Mouse (Mus musculus) CD4-positive helper T cell, adult 2 months (primary cell): ENCODE data around the gene Hoxb8.

Source experiments
- DNase-seq: peaks from one replicate; pipeline ENCODE4 v3.0.0-alpha.2; 2012; ENCODE audit warnings: low read depth, missing footprints, low spot score

Gene Hoxb8

GRCm38 (mm10) chr11:96285771-96286738 is 4.3 kb downstream of the Hoxb8 start, which contains the start of gene Hoxb7:
Gene Hoxb7 (plus strand): TSS chr11:96286623.
- DNase-seq = no peak

- DNase-seq = no peak
Observed at GRCm38 (mm10) chr11:96286739-96287385, 5.2 kb downstream of the Hoxb8 start.

- no peak for DNase-seq
Observed at GRCm38 (mm10) chr11:96287411-96287810, 5.7 kb downstream of the Hoxb8 start.

GRCm38 (mm10) chr11:96288455-96289221 is 6.9 kb downstream of the Hoxb8 start:
- no peak for DNase-seq

GRCm38 (mm10) chr11:96289293-96289692 is 7.6 kb downstream of the Hoxb8 start:
- no peak for DNase-seq

GRCm38 (mm10) chr11:96289837-96290236 is 8.1 kb downstream of the Hoxb8 start:
- DNase-seq = no peak

GRCm38 (mm10) chr11:96290705-96291355 is 9.1 kb downstream of the Hoxb8 start:
- DNase-seq = no peak

- DNase-seq = no peak
Observed at GRCm38 (mm10) chr11:96291681-96292564, 10.2 kb downstream of the Hoxb8 start, which contains the start of gene Hoxb6. Gene Hoxb6 (plus strand): TSS chr11:96292476.

- DNase-seq = no peak
Observed at GRCm38 (mm10) chr11:96292565-96293301, 11.0 kb downstream of the Hoxb8 start.

GRCm38 (mm10) chr11:96293302-96293921 is 11.7 kb downstream of the Hoxb8 start:
- no peak for DNase-seq

- DNase-seq = peak; percentile 75
Observed at GRCm38 (mm10) chr11:96294245-96295091, 12.8 kb downstream of the Hoxb8 start.

GRCm38 (mm10) chr11:96295092-96295835 is 13.6 kb downstream of the Hoxb8 start:
- DNase-seq = no peak

- DNase-seq = no peak
Observed at GRCm38 (mm10) chr11:96296997-96297396, 15.3 kb downstream of the Hoxb8 start.

GRCm38 (mm10) chr11:96297428-96297827 is 15.7 kb downstream of the Hoxb8 start:
- DNase-seq = no peak

GRCm38 (mm10) chr11:96297968-96298635 is 16.4 kb downstream of the Hoxb8 start:
- DNase-seq = no peak

GRCm38 (mm10) chr11:96298895-96299667 is 17.4 kb downstream of the Hoxb8 start:
- no peak for DNase-seq
